ENCODE assay signal across 30 mouse cellular contexts in the genomic region with DNA sequence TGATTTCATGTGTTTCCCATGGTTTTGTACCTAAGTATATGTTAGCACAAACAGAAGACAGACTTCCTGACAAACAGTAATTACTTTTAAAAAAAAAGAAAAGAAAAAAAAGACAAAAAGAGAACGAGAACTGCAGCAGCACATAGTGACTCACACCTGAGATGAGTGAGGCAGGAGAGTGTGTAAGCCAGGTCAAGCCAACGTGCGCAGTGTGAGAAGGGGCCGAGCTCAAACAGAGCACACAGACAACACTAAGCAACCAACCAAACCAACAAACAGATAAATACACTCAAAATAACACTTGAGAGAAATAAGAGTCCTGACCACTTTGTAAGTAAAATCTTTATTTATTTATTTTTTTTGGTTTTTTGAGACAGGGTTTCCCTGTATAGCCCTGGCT. TPM values are rescaled to one million over a fixed set of nuclear protein-coding genes. Genes with fewer than 3 reads are reported as not detected.
A peak's percentile ranks its signal among the peaks of the same experiment; 100 is the strongest.
DNase-seq lines count a peak whose midpoint lies in the region; ATAC-seq and TF ChIP-seq lines count a peak whose summit lies in the region.
"Had no signal": no experiment of that assay in that cellular context is flagged by ENCODE, and none has a peak within 500 bp of the region (broad histone marks: within the 10 kb centered on the region; RNA-seq: fewer than 3 reads in every experiment).

No protein-coding gene starts in this region.

- H3K79me2 ChIP-seq in MEL (ENCODE audit: control insufficient read depth, insufficient read depth, low read length, poor library complexity) (peaks cover 17% of the 10 kb centered on the region), myocyte (ENCODE audit: control insufficient read depth, insufficient read depth) (peaks cover 79% of the 10 kb centered on the region)

- no peak overlapping the region for H3K9ac ChIP-seq in MEL (ENCODE audit: control insufficient read depth, low read depth, low read length, poor library complexity, severe bottlenecking)
- no peak overlapping the region for H3K9ac ChIP-seq in forebrain, embryonic 14.5 days (ENCODE audit: low read length)
- H3K9ac ChIP-seq: embryonic facial prominence, embryonic 12.5 days; embryonic facial prominence, embryonic 15.5 days; forebrain, embryonic 13.5 days; forebrain, postnatal 0 days; heart, embryonic 12.5 days; heart, embryonic 15.5 days; hindbrain, embryonic 14.5 days had no signal

- no peak overlapping the region for H3K27ac ChIP-seq in MEL (ENCODE audit: control insufficient read depth, low read depth, low read length)
- H3K27ac ChIP-seq in forebrain, embryonic 14.5 days (ENCODE audit: low read depth, low read length), result no peak overlapping the region
- H3K27ac ChIP-seq: embryonic facial prominence, embryonic 12.5 days; embryonic facial prominence, embryonic 15.5 days; forebrain, embryonic 10.5 days; forebrain, embryonic 13.5 days; gastrocnemius, adult 2 months; heart, embryonic 15.5 days; hindbrain, embryonic 14.5 days; hindbrain, postnatal 0 days had no signal

- H3K9me3 ChIP-seq in MEL (replicated peaks; ENCODE audit: insufficient read depth, low read length), result no peaks in the 10 kb centered on the region
- H3K9me3 ChIP-seq in forebrain, embryonic 14.5 days (replicated peaks; ENCODE audit: control insufficient read depth, low read length), result no peaks in the 10 kb centered on the region
- H3K9me3 ChIP-seq: embryonic facial prominence, embryonic 12.5 days; embryonic facial prominence, embryonic 15.5 days; forebrain, embryonic 10.5 days; forebrain, embryonic 13.5 days; heart, embryonic 12.5 days; heart, embryonic 15.5 days had no signal

- 92% methylated on average over 4 of the region's 4 CpGs for WGBS in forebrain, embryonic 14.5 days

- peaks cover 29 to 33% of the 10 kb centered on the region in 2 experiments for H3K4me1 ChIP-seq in MEL (ENCODE audit: control insufficient read depth in 1 of 2, insufficient read depth in 2 of 2, low read length in 2 of 2)
- H3K4me1 ChIP-seq in forebrain, embryonic 14.5 days (ENCODE audit: control insufficient read depth, insufficient read depth, low read length), result no peaks in the 10 kb centered on the region

- TF ChIP-seq POLR2A in MEL (IDR thresholded peaks at IDR 0.05; ENCODE audit: control insufficient read depth in 1 of 2, insufficient read depth in 1 of 2, low read depth in 1 of 2, low read length in 2 of 2, poor library complexity in 1 of 2) (no peak), myocyte (IDR thresholded peaks at IDR 0.05; ENCODE audit: insufficient read length, low read depth) (peak; percentile 39)

- no peak for TF ChIP-seq RAD21 in MEL (IDR thresholded peaks at IDR 0.05; ENCODE audit: low read depth, low read length)

- H3K36me3 ChIP-seq in MEL (ENCODE audit: control insufficient read depth in 1 of 2, insufficient read depth in 2 of 2, low read length in 2 of 2), result peaks cover 0 to 51% of the 10 kb centered on the region in 2 experiments; a peak in 2 of 4 replicates
- peaks cover 23% of the 10 kb centered on the region for H3K36me3 ChIP-seq in myocyte (ENCODE audit: control insufficient read depth, insufficient read depth)
- H3K36me3 ChIP-seq in forebrain, embryonic 14.5 days (ENCODE audit: control insufficient read depth, insufficient read depth, low read length), result peaks cover 4% of the 10 kb centered on the region; the same call in 1 of the 2 replicates
- H3K36me3 ChIP-seq: embryonic facial prominence, embryonic 12.5 days; embryonic facial prominence, embryonic 15.5 days; heart, embryonic 12.5 days; heart, embryonic 15.5 days had no signal

- no peak for TF ChIP-seq EP300 in MEL (IDR thresholded peaks at IDR 0.05; ENCODE audit: low read depth in 1 of 2, low read length in 2 of 2)

- H3K4me3 ChIP-seq in MEL (ENCODE audit: control insufficient read depth in 1 of 2, insufficient read depth in 1 of 2, low read depth in 2 of 2, low read length in 2 of 2) (no peak overlapping the region), myocyte (no peak overlapping the region)
- no peak overlapping the region for H3K4me3 ChIP-seq in forebrain, embryonic 14.5 days (ENCODE audit: low read depth, low read length)
- H3K4me3 ChIP-seq: embryonic facial prominence, embryonic 12.5 days; embryonic facial prominence, embryonic 15.5 days; erythroblast, embryonic 14.5 days; forebrain, embryonic 10.5 days; forebrain, embryonic 13.5 days; gastrocnemius, adult 2 months; heart, embryonic 12.5 days; heart, embryonic 15.5 days had no signal

- peak; percentile 66 for DNase-seq in CD4-positive, CD25-positive, alpha-beta regulatory T cell, adult 2 months (ENCODE audit: low read depth, low spot score)
- DNase-seq in A20 (ENCODE audit: low read depth, low spot score), result peak; percentile 28
- DNase-seq in MEL (ENCODE audit: low read depth, low spot score), result no peak
- DNase-seq in thymus, postnatal 14 days, result no peak
- DNase-seq in forebrain, embryonic 14.5 days (ENCODE audit: low spot score), result no peak
- DNase-seq: adrenal gland, adult 8-10 months; adrenal gland, postnatal 25 days; B cell, adult 2 months; cerebellum, adult 18-20 months; cerebellum, adult 9-11 months; cerebellum, postnatal 25 days; forebrain, postnatal 0 days; gastrocnemius, adult 2 months; gastrocnemius, postnatal 14 days; heart, adult 18-20 months; heart, postnatal 10 days; heart, postnatal 36 days; kidney, adult 11 months had no signal

- peak overlapping the region; percentile 21 for H3K4me2 ChIP-seq in myocyte (ENCODE audit: low read depth)
- H3K4me2 ChIP-seq in forebrain, embryonic 14.5 days (ENCODE audit: low read length), result no peak overlapping the region
- H3K4me2 ChIP-seq: embryonic facial prominence, embryonic 12.5 days; embryonic facial prominence, embryonic 15.5 days; forebrain, embryonic 13.5 days; heart, embryonic 12.5 days; heart, embryonic 15.5 days; hindbrain, embryonic 14.5 days had no signal

- ATAC-seq in CD4-positive, CD25-positive, alpha-beta regulatory T cell, adult 4 months, result no peak
- ATAC-seq in forebrain, embryonic 14.5 days, result no peak
- ATAC-seq: activated CD4-positive, CD25-positive, alpha-beta regulatory T cell, adult 4 months; forebrain, embryonic 13.5 days; forebrain, postnatal 0 days; hindbrain, postnatal 0 days had no signal

- no peak overlapping the region for H3ac ChIP-seq in myocyte (ENCODE audit: control insufficient read depth, insufficient read length)

- no peak for TF ChIP-seq CTCF in MEL (IDR thresholded peaks at IDR 0.05 in 2 of 3, conservative IDR thresholded peaks at IDR 0.05 in 1 of 3; ENCODE audit: control insufficient read depth in 1 of 3, insufficient read depth in 1 of 3, low read depth in 2 of 3, low read length in 3 of 3, poor library complexity in 1 of 3, severe bottlenecking in 1 of 3)

- H3K27me3 ChIP-seq in MEL (ENCODE audit: control insufficient read depth in 1 of 2, insufficient read depth in 2 of 2, low read length in 2 of 2), result no peaks in the 10 kb centered on the region
- H3K27me3 ChIP-seq in myocyte (ENCODE audit: control insufficient read depth, insufficient read depth, insufficient read length), result no peaks in the 10 kb centered on the region
- no peaks in the 10 kb centered on the region for H3K27me3 ChIP-seq in forebrain, embryonic 14.5 days (replicated peaks; ENCODE audit: control insufficient read depth, insufficient read depth, low read length)
- H3K27me3 ChIP-seq: embryonic facial prominence, embryonic 12.5 days; embryonic facial prominence, embryonic 15.5 days; forebrain, embryonic 13.5 days; heart, embryonic 12.5 days; heart, embryonic 15.5 days had no signal

TF ChIP-seq in MEL, 35 proteins besides CTCF, POLR2A, EP300 and RAD21:
- no peak for TF ChIP-seq MXI1 (IDR thresholded peaks at IDR 0.05; ENCODE audit: low read depth, low read length)
- TF ChIP-seq ZNF384 (IDR thresholded peaks at IDR 0.05; ENCODE audit: low read depth, low read length), result 0 out of 2 replicates have a peak, but pooled peaks have one; percentile 13

TF ChIP-seq in myocyte, 11 proteins besides CTCF, POLR2A, EP300 and RAD21:
- no peak for TF ChIP-seq CEBPB (IDR thresholded peaks at IDR 0.05; ENCODE audit: insufficient read depth, poor library complexity, severe bottlenecking)
- TF ChIP-seq POLR2AphosphoS2 (IDR thresholded peaks at IDR 0.05; ENCODE audit: insufficient read length, low read depth), result no peak
- TF ChIP-seq E2F4 (IDR thresholded peaks at IDR 0.05; ENCODE audit: insufficient read depth), result no peak
- no peak for TF ChIP-seq MAX (IDR thresholded peaks at IDR 0.05; ENCODE audit: low read depth)
- no peak for TF ChIP-seq MYOD1 (IDR thresholded peaks at IDR 0.05; ENCODE audit: control insufficient read depth in 1 of 3, insufficient read length in 2 of 3, low read depth in 2 of 3)

RNA-seq across cellular contexts. Expression of a gene that starts 45.3 kb away (rescaled TPM):
- polyA plus RNA-seq in CD4-positive, CD25-positive, alpha-beta regulatory T cell, adult 4 months (2017; shearing (Covaris generic)), result 1 to 10 TPM; 4.0 to 6.7 TPM
- total RNA-seq in MEL (2012; rRNA removed), result 21.5 and 23.4 TPM in 2 replicates
- polyA plus RNA-seq in MEL (2012; ENCODE audit: insufficient read depth in 1 of 2, insufficient read length in 2 of 2, low read depth in 1 of 2, low replicate concordance in 2 of 2, missing spikeins in 1 of 2) (10 to 100 TPM in 1 of 2 experiments, not detected in 1; 14.4 TPM), myocyte (2012; fragmentation: generic; extraction: Trizol) (6.6 TPM)
- polyA plus RNA-seq in forebrain, embryonic 14.5 days (2014; fragmentation: Nextera tagmentation; extraction: Ambion mirVana), result 10.0 and 11.0 TPM in 2 replicates

RNA-seq across cellular contexts. Expression of a gene that starts 45.5 kb away (rescaled TPM):
- polyA plus RNA-seq in CD4-positive, CD25-positive, alpha-beta regulatory T cell, adult 4 months (2017; shearing (Covaris generic)), result 10 to 100 TPM; 58.9 to 62.5 TPM
- total RNA-seq in MEL (2012; rRNA removed), result 39.3 and 39.8 TPM in 2 replicates
- polyA plus RNA-seq in MEL (2012; ENCODE audit: insufficient read depth in 1 of 2, insufficient read length in 2 of 2, low read depth in 1 of 2, low replicate concordance in 2 of 2, missing spikeins in 1 of 2), result 10 to 100 TPM; 49.4 to 73.6 TPM
- polyA plus RNA-seq in myocyte (2012; fragmentation: generic; extraction: Trizol), result 13.0 TPM
- 41.8 and 42.1 TPM in 2 replicates for polyA plus RNA-seq in forebrain, embryonic 14.5 days (2014; fragmentation: Nextera tagmentation; extraction: Ambion mirVana)

Comparison
In these comparisons a context has a peak if more than half of its experiments do, and no peak if none do; other contexts are left out.
1. DNase-seq: peak in CD4-positive, CD25-positive, alpha-beta regulatory T cell, adult 2 months (single experiment) and A20 (single experiment); none in MEL (single experiment), thymus, postnatal 14 days (single experiment) and forebrain, embryonic 14.5 days (single experiment).